Mouse (Mus musculus) heart, postnatal 0 days (tissue): ENCODE data around the gene Gjd3. TPM values are rescaled to one million over a fixed set of nuclear protein-coding genes. Genes with fewer than 3 reads are reported as not detected.

ENCODE experiments used
- ATAC-seq: fragments of 200-750 bp; cut with Nextera tagmentation; 2 replicates; pipeline ENCODE4 v1.8.0; 2017; ENCODE audit warnings: low read depth, moderate number of reproducible peaks, moderate library complexity; ENCODE audit not compliant: insufficient read depth
- DNase-seq: peaks from one replicate; pipeline ENCODE4 v3.0.0-alpha.2; 2016; ENCODE audit warnings: low spot score
- H3K27ac ChIP-seq: fragments of 300-500 bp; sonication (generic); 2 replicates; pipeline ENCODE4 v1.5.1; 2014; ENCODE audit warnings: low read depth, mild to moderate bottlenecking
- H3K27me3 ChIP-seq: fragments of 300-500 bp; sonication (generic); 2 replicates; pipeline ENCODE4 v1.6.1; 2014; ENCODE audit warnings: low read length, mixed read lengths; ENCODE audit not compliant: control insufficient read depth, insufficient read depth
- H3K36me3 ChIP-seq: fragments of 300-500 bp; sonication (generic); replicated peaks from 2 replicates; pipeline ENCODE4 v1.6.1; 2014; ENCODE audit warnings: low read length, mixed read lengths; ENCODE audit not compliant: control insufficient read depth, insufficient read depth
- H3K4me1 ChIP-seq: fragments of 300-500 bp; sonication (generic); 2 replicates; pipeline ENCODE4 v1.6.1; 2014; ENCODE audit warnings: antibody characterized with exemption; ENCODE audit not compliant: control insufficient read depth, insufficient read depth
- H3K4me2 ChIP-seq: fragments of 300-500 bp; sonication (generic); 2 replicates; pipeline ENCODE4 v1.6.1; 2014; ENCODE audit warnings: low read depth, mild to moderate bottlenecking, low read length, moderate library complexity
- H3K4me3 ChIP-seq: fragments of 300-500 bp; sonication (generic); 2 replicates; pipeline ENCODE4 v1.5.1; 2014; ENCODE audit warnings: low read depth, low read length
- H3K9ac ChIP-seq: fragments of 300-500 bp; sonication (generic); replicated peaks from 2 replicates; pipeline ENCODE4 v1.6.1; 2014; ENCODE audit warnings: low read depth, low read length, mixed read lengths
- H3K9me3 ChIP-seq: fragments of 300-500 bp; sonication (generic); replicated peaks from 2 replicates; pipeline ENCODE4 v1.6.1; 2016; ENCODE audit warnings: low read length; ENCODE audit not compliant: control insufficient read depth
- CTCF ChIP-seq: IDR thresholded peaks from 2 replicates; pipeline ENCODE4 v1.5.1; 2016; ENCODE audit warnings: antibody characterized with exemption, control low read depth, low read depth
- EP300 ChIP-seq: IDR thresholded peaks from 2 replicates; pipeline ENCODE4 v1.6.1; 2016; ENCODE audit warnings: antibody characterized with exemption, low read depth
- WGBS: fragments of 180-500 bp; shearing (Covaris S2); extraction: QIAGEN DNeasy Blood & Tissue Kit; methylation state at CpG from one replicate; pipeline ENCODE4 v1.1.7; 2014; 5-methylcytosine and 5-hydroxymethylcytosine counted together
- polyA plus RNA-seq: library from polyadenylated mRNA; unstranded; fragments of >200 nt; fragmentation: Nextera tagmentation; extraction: Ambion mirVana; gene quantifications from 2 replicates; pipeline ENCODE4 v1.2.1, GENCODE M21; 2015
- total RNA-seq: library from RNA; depleted of rRNA; stranded (reverse); fragments of >200 nt; gene quantifications from 2 replicates; pipeline ENCODE4 v1.2.3, GENCODE M21; 2014; ENCODE audit warnings: low replicate concordance

Gjd3 gene
- total and polyA plus RNA-seq, 2 experiments from 2014 or later, result 4.2 to 6.3 TPM

DNA sequence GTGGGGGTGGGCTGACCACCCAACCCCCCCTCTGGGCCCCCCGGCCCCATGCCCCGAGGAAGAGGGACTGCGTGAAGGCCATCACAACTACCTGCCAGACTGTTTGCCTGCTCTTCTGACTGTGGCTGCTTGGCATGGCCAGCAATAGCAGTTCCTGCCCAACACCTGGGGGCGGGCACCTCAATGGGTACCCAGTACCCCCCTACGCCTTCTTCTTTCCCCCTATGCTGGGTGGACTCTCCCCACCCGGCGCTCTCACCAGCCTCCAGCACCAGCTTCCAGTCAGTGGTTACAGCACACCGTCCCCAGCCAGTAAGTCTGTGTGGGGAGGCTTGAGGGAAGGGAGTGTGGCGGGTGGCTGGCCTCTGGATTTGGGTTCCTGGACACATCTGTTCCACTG lies 32.3 kb downstream of the Gjd3 start:
- H3K27me3 ChIP-seq, result no peaks in the 10 kb centered on the region
- 0 out of 2 replicates have a peak overlapping the region, but pooled peaks have one; percentile 6 for H3K4me2 ChIP-seq
- H3K27ac ChIP-seq, result peak overlapping the region; percentile 94
- no peaks in the 10 kb centered on the region for H3K9me3 ChIP-seq
- 71% methylated on average over 9 of the region's 9 CpGs for WGBS
- peak overlapping the region; percentile 24; the same call in 1 of the 2 replicates for H3K9ac ChIP-seq
- ATAC-seq (no peak), DNase-seq (no peak)
- H3K4me1 ChIP-seq, result peaks cover 90% of the 10 kb centered on the region
- no peak overlapping the region for H3K4me3 ChIP-seq
- peaks cover 5% of the 10 kb centered on the region for H3K36me3 ChIP-seq
- TF ChIP-seq EP300 (no peak), CTCF (no peak)

- TF ChIP-seq EP300, result no peak
- TF ChIP-seq CTCF, result no peak
- Histone ChIP-seq H3K4me3 (no peak overlapping the region), H3K4me2 (no peak overlapping the region), H3K27ac (peak overlapping the region; percentile 94), H3K4me1 (peaks cover 90% of the 10 kb centered on the region), H3K9ac (peak overlapping the region; percentile 24; the same call in 1 of the 2 replicates), H3K36me3 (peaks cover 5% of the 10 kb centered on the region), H3K27me3 (no peaks in the 10 kb centered on the region), H3K9me3 (no peaks in the 10 kb centered on the region)
- 57% methylated on average over 7 of the region's 7 CpGs for WGBS
- DNase-seq, result no peak
- no peak for ATAC-seq
These were observed 32.8 kb downstream of the Gjd3 start for GRCm38 (mm10) chr11:98949958-98950460.

DNA sequence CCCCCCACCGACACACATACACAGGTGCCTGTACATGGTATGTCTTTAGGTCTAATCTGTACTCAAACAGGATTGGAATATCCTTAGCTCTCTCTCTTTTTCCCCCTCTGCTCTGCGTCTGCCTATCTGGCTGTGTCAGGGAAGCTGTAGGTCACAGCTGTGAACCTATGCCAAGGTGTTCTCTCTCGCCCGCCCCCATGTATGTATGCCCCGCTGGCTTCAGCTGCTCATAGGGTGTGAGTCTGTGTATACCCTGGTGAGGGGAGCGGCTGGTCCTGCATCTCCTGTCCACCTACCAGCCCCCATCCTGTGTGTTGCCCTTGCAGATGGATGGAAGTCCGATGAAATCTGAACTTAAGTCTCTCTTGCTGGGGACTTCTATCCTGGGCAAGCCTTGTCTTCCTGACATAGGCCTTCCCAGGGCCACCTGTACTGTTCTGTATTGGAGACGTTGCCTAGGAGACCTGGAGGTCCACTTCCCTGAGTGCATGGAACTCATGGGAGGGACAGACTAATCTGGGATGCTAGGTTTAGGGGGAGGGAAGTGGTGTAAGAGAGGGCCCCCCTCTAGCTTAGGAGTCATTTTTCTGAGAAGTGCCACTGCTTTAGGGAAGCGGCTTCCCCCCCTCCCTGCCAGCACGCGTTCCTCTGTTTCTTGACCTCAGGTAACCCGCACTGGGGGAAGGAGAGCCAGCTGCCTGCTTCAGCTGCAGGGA lies 33.4 kb downstream of the Gjd3 start:
- peaks cover 5% of the 10 kb centered on the region for H3K36me3 ChIP-seq
- peak overlapping the region; percentile 94 for H3K27ac ChIP-seq
- 73% methylated on average over 12 of the region's 12 CpGs for WGBS
- DNase-seq (no peak), ATAC-seq (no peak)
- H3K4me1 ChIP-seq, result peaks cover 90% of the 10 kb centered on the region
- no peak overlapping the region for H3K4me2 ChIP-seq
- TF ChIP-seq CTCF (no peak), EP300 (no peak)
- no peak overlapping the region for H3K4me3 ChIP-seq
- no peaks in the 10 kb centered on the region for H3K9me3 ChIP-seq
- H3K9ac ChIP-seq, result peak overlapping the region; percentile 24; the same call in 1 of the 2 replicates
- H3K27me3 ChIP-seq, result no peaks in the 10 kb centered on the region

DNA sequence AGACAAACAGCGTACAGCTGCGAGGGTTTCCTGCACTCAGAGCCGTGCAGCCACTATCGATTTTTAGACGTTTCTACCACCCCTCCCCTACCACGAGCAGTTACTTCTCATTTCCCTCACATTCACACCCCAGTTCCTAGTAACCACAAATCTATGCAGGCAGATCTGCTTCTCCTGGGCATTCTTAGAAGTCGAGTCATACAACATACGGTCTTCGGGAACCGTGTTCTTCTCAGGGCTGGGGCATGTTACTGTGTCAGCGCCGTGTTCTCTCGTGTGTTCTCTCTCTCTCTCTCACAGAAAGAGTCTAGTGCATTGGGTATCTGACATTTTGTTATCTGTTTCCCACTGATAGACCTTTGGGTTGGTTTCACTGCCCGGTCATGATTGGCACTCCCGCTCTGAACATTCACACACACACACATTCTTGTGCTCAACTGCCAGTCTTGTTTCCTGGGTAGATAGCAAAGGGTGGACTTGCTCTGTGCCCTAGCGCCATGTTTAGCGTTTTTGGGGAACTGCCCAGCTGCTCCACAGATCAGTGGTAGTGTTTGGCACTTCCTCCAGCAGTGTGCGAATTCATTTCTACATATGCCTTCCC lies 34.7 kb downstream of the Gjd3 start:
- DNase-seq, result no peak
- no peak overlapping the region for H3K9ac ChIP-seq
- H3K27ac ChIP-seq, result peak overlapping the region; percentile 73
- peak overlapping the region; percentile 5; the same call in 1 of the 2 replicates for H3K4me2 ChIP-seq
- ATAC-seq, result no peak
- H3K36me3 ChIP-seq, result peaks cover 5% of the 10 kb centered on the region
- H3K9me3 ChIP-seq, result no peaks in the 10 kb centered on the region
- no peak overlapping the region for H3K4me3 ChIP-seq
- 34% methylated on average over 18 of the region's 18 CpGs for WGBS
- H3K27me3 ChIP-seq, result no peaks in the 10 kb centered on the region
- H3K4me1 ChIP-seq, result peaks cover 91% of the 10 kb centered on the region
- TF ChIP-seq CTCF (no peak), EP300 (no peak)

GRCm38 (mm10) chr11:98945605-98945977 lies 37.2 kb downstream of the Gjd3 start:
- H3K9me3 ChIP-seq, result no peaks in the 10 kb centered on the region
- H3K4me1 ChIP-seq, result peaks cover 82% of the 10 kb centered on the region
- H3K27me3 ChIP-seq, result no peaks in the 10 kb centered on the region
- H3K4me3 ChIP-seq, result no peak overlapping the region
- no peak for ATAC-seq
- whole genome bisulfite sequencing, result 41% methylated on average over 3 of the region's 3 CpGs
- H3K9ac ChIP-seq, result peak overlapping the region; percentile 14; the same call in 1 of the 2 replicates
- TF ChIP-seq CTCF (no peak), EP300 (no peak)
- peak overlapping the region; percentile 100 for H3K27ac ChIP-seq
- peak; percentile 10 for DNase-seq
- H3K4me2 ChIP-seq, result no peak overlapping the region
- H3K36me3 ChIP-seq, result no peaks in the 10 kb centered on the region
